Mouse (Mus musculus): ENCODE results near the gene Dhx35.

DNA sequence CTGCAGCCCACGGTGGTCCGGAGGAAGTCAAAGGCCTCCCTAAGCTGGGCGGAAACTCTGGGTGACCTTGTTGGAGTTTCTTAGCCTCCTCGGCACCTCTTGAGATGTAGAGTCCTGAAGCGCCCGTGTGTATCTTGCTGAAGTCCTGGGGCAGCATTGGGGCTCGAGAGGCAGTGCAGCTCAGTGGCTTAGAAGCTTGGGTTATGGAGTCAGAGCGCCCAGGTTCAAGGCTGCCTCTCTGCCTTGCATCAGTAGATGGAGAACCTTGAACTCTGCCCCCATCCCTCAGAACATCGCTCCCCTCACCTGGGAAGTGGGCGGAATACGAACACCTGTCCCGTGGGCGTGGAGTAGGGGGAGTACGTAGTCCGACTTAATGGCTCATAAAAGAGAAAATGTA lies 436 bp downstream of the Dhx35 start:
- no peak for TF ChIP-seq CTCF (conservative IDR thresholded peaks at IDR 0.05; ENCODE audit: insufficient read depth, insufficient read length, low read depth, low read length)
- TF ChIP-seq POLR2A (IDR thresholded peaks at IDR 0.05; ENCODE audit: low read depth, low read length): no peak
